Comparison of ENCODE assay signal across 8 mouse cellular contexts in genomic region chr5:33144025-33144424, GRCm38 (mm10). TPM values are rescaled to one million over a fixed set of nuclear protein-coding genes. Genes with fewer than 3 reads are reported as not detected.
A peak's percentile ranks its signal among the peaks of the same experiment; 100 is the strongest.
DNase-seq lines count a peak whose midpoint lies in the region; TF ChIP-seq lines count a peak whose summit lies in the region.

No protein-coding gene starts in this region.

- H3K79me2 ChIP-seq in heart, adult 2 months (replicated peaks; ENCODE audit: control insufficient read depth, insufficient read depth, low read length), result no peaks in the 10 kb centered on the region

- H3K9ac ChIP-seq in heart, adult 2 months (ENCODE audit: low read depth, low read length), result no peak overlapping the region

- DNase-seq in heart, adult 2 months, result no peak
- DNase-seq in heart, adult 11 months, result no peak
- peak; percentile 9 for DNase-seq in thymus, postnatal 0 days (ENCODE audit: low spot score)
- DNase-seq in thymus, postnatal 10 days (ENCODE audit: low spot score in 2 of 2), result no peak
- DNase-seq in embryo, embryonic 10.5 days (ENCODE audit: low spot score), result peak; percentile 55
- peak; percentile 38 for DNase-seq in lung, postnatal 10 days
- DNase-seq in urinary bladder, postnatal 10 days (ENCODE audit: low spot score), result no peak
- DNase-seq in heart, postnatal 25 days (ENCODE audit: low spot score), result no peak

- 34% methylated on average over 5 of the region's 5 CpGs for WGBS in heart, adult 2 months

- H3K27me3 ChIP-seq in heart, adult 2 months (ENCODE audit: control insufficient read depth, insufficient read depth, low read length), result no peaks in the 10 kb centered on the region

- H3K36me3 ChIP-seq in heart, adult 2 months (ENCODE audit: control insufficient read depth, insufficient read depth, low read length), result no peaks in the 10 kb centered on the region

- intact Hi-C loops in heart, adult 2 months (cut with DNase I), result loop anchor here (10.0 kb wide), 1 partner anchor 189 kb away; no protein-coding TSS in a partner anchor
- intact Hi-C loops in heart, postnatal 25 days (cut with DNase I), result no loop called here

- no peak overlapping the region for H3K4me3 ChIP-seq in heart, adult 2 months

- TF ChIP-seq POLR2A in heart, adult 2 months (IDR thresholded peaks at IDR 0.05; ENCODE audit: insufficient read depth, low read depth, low read length), result no peak

- no peak for TF ChIP-seq EP300 in heart, adult 2 months (IDR thresholded peaks at IDR 0.05; ENCODE audit: insufficient read depth, low read depth, low read length)

- H3K4me1 ChIP-seq in heart, adult 2 months (ENCODE audit: control insufficient read depth, insufficient read depth, low read length), result no peaks in the 10 kb centered on the region; the same call in 1 of the 2 replicates

- no peak overlapping the region for H3K27ac ChIP-seq in heart, adult 2 months

- peak; percentile 54 for TF ChIP-seq CTCF in heart, adult 2 months (IDR thresholded peaks at IDR 0.05)

RNA-seq across cellular contexts. Expression of gene Slc5a1, which starts 40.0 kb away (rescaled TPM):
- total RNA-seq in heart, adult 2 months (2021), result under 1 TPM; 0.20 to 0.47 TPM
- 0.15 and 0.31 TPM in 2 replicates for polyA plus RNA-seq in heart, adult 2 months (2012; rRNA removed)
- polyA plus RNA-seq in thymus, postnatal 0 days (2015; fragmentation: Nextera tagmentation; extraction: Ambion mirVana), result 0.12 and 0.38 TPM in 2 replicates
- under 1 TPM; 0.16 to 0.31 TPM for total RNA-seq in heart, postnatal 25 days (2021)

Comparison
In these comparisons a context has a peak if more than half of its experiments do, and no peak if none do; other contexts are left out.
1. DNase-seq: peak in thymus, postnatal 0 days (single experiment), embryo, embryonic 10.5 days (single experiment) and lung, postnatal 10 days (single experiment); none in heart, adult 2 months (0 of 2), heart, adult 11 months (single experiment), thymus, postnatal 10 days (0 of 2), urinary bladder, postnatal 10 days (single experiment) and heart, postnatal 25 days (single experiment).